Mouse (Mus musculus) neural tube, embryonic 15.5 days (tissue): Measurements from ENCODE around the gene Sik2. TPM values are rescaled to one million over a fixed set of nuclear protein-coding genes. Genes with fewer than 3 reads are reported as not detected.

ENCODE experiments used
- ATAC-seq: fragments of 200-750 bp; cut with Nextera tagmentation; 2 replicates; pipeline ENCODE4 v1.8.0; 2017; ENCODE audit warnings: mild to moderate bottlenecking, moderate TSS enrichment, moderate library complexity; ENCODE audit not compliant: low FRiP score
- H3K27ac ChIP-seq: fragments of 300-500 bp; sonication (generic); replicated peaks from 2 replicates; pipeline ENCODE4 v1.5.1; 2015; ENCODE audit warnings: mild to moderate bottlenecking, inconsistent platforms
- H3K27me3 ChIP-seq: fragments of 300-500 bp; sonication (generic); replicated peaks from 2 replicates; pipeline ENCODE4 v1.6.1; 2015; ENCODE audit warnings: inconsistent platforms
- H3K36me3 ChIP-seq: fragments of 300-500 bp; sonication (generic); 2 replicates; pipeline ENCODE4 v1.6.1; 2015; ENCODE audit warnings: inconsistent platforms
- H3K4me1 ChIP-seq: fragments of 300-500 bp; sonication (generic); 2 replicates; pipeline ENCODE4 v1.6.1; 2015; ENCODE audit warnings: inconsistent platforms
- H3K4me2 ChIP-seq: fragments of 300-500 bp; sonication (generic); 2 replicates; pipeline ENCODE4 v1.6.1; 2015; ENCODE audit warnings: inconsistent platforms, mild to moderate bottlenecking, moderate library complexity
- H3K4me3 ChIP-seq: fragments of 300-500 bp; sonication (generic); replicated peaks from 2 replicates; pipeline ENCODE4 v1.5.1; 2015; ENCODE audit warnings: mild to moderate bottlenecking, inconsistent platforms
- H3K9ac ChIP-seq: fragments of 300-500 bp; sonication (generic); replicated peaks from 2 replicates; pipeline ENCODE4 v1.6.1; 2015; ENCODE audit warnings: mild to moderate bottlenecking, inconsistent platforms
- H3K9me3 ChIP-seq: fragments of 300-500 bp; sonication (generic); replicated peaks from 2 replicates; pipeline ENCODE4 v1.6.1; 2016; ENCODE audit warnings: inconsistent platforms
- WGBS: fragments of 180-500 bp; shearing (Covaris S2); methylation state at CpG from one replicate; pipeline ENCODE4 v1.1.7; 2015; ENCODE audit warnings: mixed read lengths; 5-methylcytosine and 5-hydroxymethylcytosine counted together
- polyA plus RNA-seq: library from polyadenylated mRNA; unstranded; fragments of >200 nt; fragmentation: Nextera tagmentation; extraction: Ambion mirVana; gene quantifications from 2 replicates; pipeline ENCODE4 v1.2.1, GENCODE M21; 2015

Gene Sik2
- polyA plus RNA-seq, 1 experiment from 2014 or later, result 14.9 TPM

DNA sequence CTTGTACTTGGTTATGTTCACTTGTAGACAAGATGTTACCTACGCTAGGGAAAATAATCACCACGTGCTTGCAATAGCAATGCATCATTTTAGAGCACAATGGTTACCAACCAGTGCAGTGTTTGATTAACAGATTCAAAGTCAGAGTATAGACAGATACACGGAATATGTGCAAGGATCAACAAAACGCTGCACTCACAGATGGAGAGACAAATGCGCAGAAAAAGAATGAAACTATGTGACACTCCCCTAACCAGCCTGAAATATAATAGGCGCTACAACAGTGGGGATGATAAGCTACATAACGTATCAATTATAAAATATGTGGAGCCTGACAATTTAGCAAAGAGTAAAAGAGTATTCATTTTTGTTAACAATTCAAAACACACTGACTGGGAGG, 34.2 kb downstream of the Sik2 start:
- H3K4me2 ChIP-seq, result no peak overlapping the region
- 82% methylated on average over 7 of the region's 7 CpGs for WGBS
- no peaks in the 10 kb centered on the region for H3K9me3 ChIP-seq
- no peaks in the 10 kb centered on the region for H3K27me3 ChIP-seq
- no peak overlapping the region for H3K9ac ChIP-seq
- no peak overlapping the region; the same call in 1 of the 2 replicates for H3K27ac ChIP-seq
- H3K4me3 ChIP-seq, result no peak overlapping the region
- no peak for ATAC-seq
- no peaks in the 10 kb centered on the region for H3K4me1 ChIP-seq
- no peaks in the 10 kb centered on the region for H3K36me3 ChIP-seq

- no peak overlapping the region for H3K4me2 ChIP-seq
- ATAC-seq, result no peak
- WGBS, result 90% methylated on average over 4 of the region's 4 CpGs
- H3K4me1 ChIP-seq, result no peaks in the 10 kb centered on the region
- H3K9me3 ChIP-seq, result no peaks in the 10 kb centered on the region
- H3K27ac ChIP-seq, result no peak overlapping the region
- no peak overlapping the region for H3K9ac ChIP-seq
- no peaks in the 10 kb centered on the region for H3K27me3 ChIP-seq
- no peaks in the 10 kb centered on the region for H3K36me3 ChIP-seq
- H3K4me3 ChIP-seq, result no peak overlapping the region
Measured at GRCm38 (mm10) chr9:50970413-50970812, 38.5 kb downstream of the Sik2 start.

DNA sequence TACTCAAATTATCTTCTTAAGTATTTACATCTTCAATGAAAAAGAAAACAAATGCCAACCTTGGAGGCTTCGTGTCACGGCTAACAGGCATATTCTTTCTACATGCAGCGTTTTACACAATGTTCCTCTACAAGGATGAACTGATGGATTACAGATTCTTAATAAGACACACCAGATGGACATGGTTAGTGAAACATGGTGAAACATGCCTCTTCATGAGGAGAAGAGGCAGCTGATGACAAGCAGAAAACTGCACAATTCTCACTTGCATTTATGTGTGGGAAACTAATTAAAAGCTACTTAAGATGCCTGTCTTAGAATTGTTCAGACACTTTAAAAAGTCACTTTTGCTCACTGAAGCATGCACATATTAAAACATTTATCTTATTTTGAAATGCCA, 39.6 kb downstream of the Sik2 start:
- H3K4me3 ChIP-seq, result no peak overlapping the region
- H3K4me2 ChIP-seq, result no peak overlapping the region
- 84% methylated on average over 3 of the region's 3 CpGs for WGBS
- H3K4me1 ChIP-seq, result no peaks in the 10 kb centered on the region
- H3K27ac ChIP-seq, result no peak overlapping the region
- no peak overlapping the region for H3K9ac ChIP-seq
- H3K9me3 ChIP-seq, result no peaks in the 10 kb centered on the region
- H3K36me3 ChIP-seq, result no peaks in the 10 kb centered on the region
- no peak for ATAC-seq
- no peaks in the 10 kb centered on the region for H3K27me3 ChIP-seq

DNA sequence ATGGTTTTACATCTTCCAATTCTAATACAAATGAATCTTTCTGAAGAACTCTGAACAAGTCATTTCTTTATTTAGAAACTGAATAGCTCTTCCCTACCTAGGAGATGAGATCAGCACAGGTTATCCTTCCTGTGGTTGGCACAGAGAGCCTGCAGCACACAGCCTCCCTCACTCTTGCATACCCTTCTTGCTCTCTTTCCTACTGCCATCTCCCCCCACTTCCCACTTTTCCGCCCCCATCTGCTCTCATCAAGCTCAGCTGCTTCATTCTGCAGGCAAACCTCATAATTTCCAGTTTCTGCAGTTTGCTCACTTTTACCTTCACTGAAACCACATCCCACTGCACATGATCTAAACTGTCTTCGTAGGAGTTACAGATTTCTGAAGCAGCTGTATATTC, 42.6 kb downstream of the Sik2 start:
- Histone ChIP-seq H3K4me2 (no peak overlapping the region), H3K27me3 (no peaks in the 10 kb centered on the region), H3K27ac (no peak overlapping the region), H3K4me1 (no peaks in the 10 kb centered on the region), H3K9me3 (no peaks in the 10 kb centered on the region), H3K4me3 (no peak overlapping the region), H3K9ac (no peak overlapping the region), H3K36me3 (no peaks in the 10 kb centered on the region)
- 79% methylated on average over 2 of the region's 2 CpGs for WGBS
- ATAC-seq, result no peak

DNA sequence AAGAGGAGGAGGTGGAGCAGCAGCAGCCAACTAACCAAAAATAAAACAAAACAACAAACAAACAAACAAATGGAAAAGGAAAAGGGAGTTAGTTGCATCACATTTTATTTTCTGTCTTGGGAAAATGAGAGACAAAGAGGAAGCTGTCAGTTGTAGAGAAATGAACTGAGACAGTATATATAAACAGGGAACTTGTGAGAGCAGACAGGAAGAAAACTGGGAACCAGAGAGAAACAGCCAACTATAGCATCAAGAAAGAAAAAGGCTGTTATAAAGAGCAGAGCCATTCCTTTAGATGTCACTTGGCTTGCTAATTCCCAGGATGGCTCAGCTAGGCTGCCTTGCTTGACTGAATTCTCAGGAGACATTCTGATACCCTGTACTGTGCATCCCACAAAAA, 43.5 kb downstream of the Sik2 start:
- Histone ChIP-seq H3K9me3 (no peaks in the 10 kb centered on the region), H3K27me3 (no peaks in the 10 kb centered on the region), H3K9ac (no peak overlapping the region), H3K4me1 (no peaks in the 10 kb centered on the region), H3K36me3 (no peaks in the 10 kb centered on the region), H3K4me3 (no peak overlapping the region), H3K4me2 (no peak overlapping the region), H3K27ac (no peak overlapping the region; the same call in 1 of the 2 replicates)
- no peak for ATAC-seq

DNA sequence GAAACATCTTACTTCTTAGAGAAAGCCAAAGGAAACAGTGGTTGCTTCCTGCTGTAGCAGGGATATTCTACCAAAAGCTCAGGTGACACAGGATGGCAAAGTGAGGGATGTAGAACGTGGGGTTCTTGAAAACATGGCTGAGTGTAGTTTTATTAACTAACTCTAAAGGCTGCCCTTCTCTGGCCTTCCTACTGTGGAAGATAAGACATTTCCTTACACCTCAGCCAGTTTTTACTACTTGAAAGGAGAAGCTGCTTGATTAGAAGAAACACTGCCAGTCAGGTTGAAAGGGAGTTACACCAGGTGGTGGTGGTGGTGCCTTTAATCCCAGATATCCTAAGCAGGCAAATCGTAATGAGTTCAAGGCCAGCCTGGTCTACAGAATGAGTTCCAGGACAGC, 44.0 kb downstream of the Sik2 start:
- no peak overlapping the region for H3K9ac ChIP-seq
- no peak overlapping the region for H3K4me3 ChIP-seq
- H3K36me3 ChIP-seq, result no peaks in the 10 kb centered on the region
- no peak overlapping the region for H3K27ac ChIP-seq
- ATAC-seq, result no peak
- 86% methylated on average over 2 of the region's 2 CpGs for WGBS
- H3K4me2 ChIP-seq, result no peak overlapping the region
- no peaks in the 10 kb centered on the region for H3K9me3 ChIP-seq
- no peaks in the 10 kb centered on the region for H3K27me3 ChIP-seq
- no peaks in the 10 kb centered on the region for H3K4me1 ChIP-seq

DNA sequence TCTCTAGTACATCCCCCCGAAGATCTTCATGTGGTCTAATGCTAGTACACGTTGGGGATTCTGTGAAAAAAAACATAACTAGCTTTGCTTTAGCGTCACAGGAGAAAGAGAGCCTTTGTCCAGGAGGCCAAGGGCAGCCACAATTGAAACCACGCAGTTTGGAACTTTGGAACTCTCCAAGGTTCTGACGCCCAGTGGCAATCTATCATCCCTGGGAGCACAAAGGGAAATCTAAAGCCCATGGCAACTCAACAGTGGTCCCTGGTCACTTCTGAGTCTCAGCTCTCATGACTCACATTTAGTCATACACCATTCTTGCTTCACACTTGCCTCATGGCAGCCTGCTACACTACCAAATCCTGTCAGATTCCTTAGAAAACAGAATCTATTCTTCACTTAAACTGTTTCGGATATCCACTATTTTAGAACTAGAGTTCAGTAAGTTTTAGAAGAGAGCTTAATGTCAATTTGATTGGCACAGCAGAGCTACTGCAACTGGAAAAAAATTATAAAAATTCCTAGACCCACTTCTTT, 50.9 kb downstream of the Sik2 start:
- WGBS, result 46% methylated on average over 6 of the region's 6 CpGs
- H3K36me3 ChIP-seq, result no peaks in the 10 kb centered on the region
- no peak for ATAC-seq

GRCm38 (mm10) chr9:50955176-50955575, 53.7 kb downstream of the Sik2 start:
- no peaks in the 10 kb centered on the region for H3K4me1 ChIP-seq
- no peak overlapping the region for H3K4me3 ChIP-seq
- no peaks in the 10 kb centered on the region for H3K36me3 ChIP-seq
- no peaks in the 10 kb centered on the region for H3K27me3 ChIP-seq
- no peaks in the 10 kb centered on the region for H3K9me3 ChIP-seq
- 90% methylated on average over 3 of the region's 3 CpGs for WGBS
- no peak overlapping the region for H3K4me2 ChIP-seq
- H3K9ac ChIP-seq, result no peak overlapping the region
- ATAC-seq, result no peak
- H3K27ac ChIP-seq, result no peak overlapping the region

More for the DNA sequence above, 50.9 kb downstream of the Sik2 start:
- no peaks in the 10 kb centered on the region for H3K27me3 ChIP-seq
- no peak overlapping the region for H3K4me3 ChIP-seq
- H3K4me2 ChIP-seq, result no peak overlapping the region
- H3K27ac ChIP-seq, result no peak overlapping the region
- no peaks in the 10 kb centered on the region for H3K9me3 ChIP-seq
- H3K9ac ChIP-seq, result no peak overlapping the region
- H3K4me1 ChIP-seq, result no peaks in the 10 kb centered on the region

DNA sequence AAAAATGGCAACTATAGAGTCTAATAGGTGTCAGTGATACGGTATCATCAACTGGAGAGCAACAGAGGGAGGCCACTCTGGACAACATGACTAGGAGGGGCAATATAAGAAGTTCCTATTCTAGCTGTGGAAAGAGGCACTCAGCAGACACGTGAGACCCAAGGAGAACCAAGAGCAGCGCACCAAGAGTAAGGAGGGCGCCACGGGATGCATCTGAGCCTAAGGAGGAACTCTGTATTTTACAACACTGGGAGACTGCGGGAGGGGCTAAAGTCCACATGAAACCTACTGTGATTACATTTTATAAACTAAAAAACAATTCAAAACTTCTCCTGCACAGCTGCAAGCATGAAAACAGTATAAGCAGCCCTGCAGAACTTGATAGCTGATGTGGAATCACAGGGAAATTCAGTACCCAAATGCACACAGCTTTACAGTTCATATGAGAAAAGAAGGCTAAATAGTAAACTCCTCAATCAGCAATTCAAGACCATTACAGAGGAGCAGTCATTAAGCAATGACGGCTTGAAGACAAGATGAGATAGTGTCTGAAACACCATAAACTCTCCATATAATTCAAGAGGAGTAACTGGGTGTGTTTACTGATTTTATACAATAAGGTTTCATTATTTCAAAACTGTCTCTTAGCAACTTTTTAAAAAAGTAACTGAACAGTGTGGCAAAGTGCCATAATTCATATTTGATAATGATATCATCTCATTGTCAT, 60.6 kb downstream of the Sik2 start:
- Histone ChIP-seq H3K27me3 (no peaks in the 10 kb centered on the region), H3K4me3 (no peak overlapping the region), H3K4me2 (no peak overlapping the region), H3K4me1 (no peaks in the 10 kb centered on the region), H3K27ac (no peak overlapping the region), H3K9ac (no peak overlapping the region), H3K9me3 (no peaks in the 10 kb centered on the region), H3K36me3 (no peaks in the 10 kb centered on the region)
- 94% methylated on average over 7 of the region's 7 CpGs for WGBS
- no peak for ATAC-seq

- ATAC-seq, result no peak
- no peak overlapping the region for H3K4me2 ChIP-seq
- no peaks in the 10 kb centered on the region for H3K36me3 ChIP-seq
- no peak overlapping the region for H3K4me3 ChIP-seq
- H3K27ac ChIP-seq, result no peak overlapping the region
- no peaks in the 10 kb centered on the region for H3K4me1 ChIP-seq
- no peak overlapping the region for H3K9ac ChIP-seq
- 68% methylated on average over 1 of the region's 1 CpGs for WGBS
- H3K9me3 ChIP-seq, result no peaks in the 10 kb centered on the region
- H3K27me3 ChIP-seq, result no peaks in the 10 kb centered on the region
Measured at GRCm38 (mm10) chr9:50946338-50946737, 62.5 kb downstream of the Sik2 start.

GRCm38 (mm10) chr9:50944826-50945225, 64.0 kb downstream of the Sik2 start:
- no peak for ATAC-seq
- Histone ChIP-seq H3K36me3 (no peaks in the 10 kb centered on the region), H3K27ac (no peak overlapping the region), H3K9me3 (no peaks in the 10 kb centered on the region), H3K4me1 (no peaks in the 10 kb centered on the region), H3K4me2 (no peak overlapping the region), H3K4me3 (no peak overlapping the region), H3K27me3 (no peaks in the 10 kb centered on the region), H3K9ac (no peak overlapping the region)
- 96% methylated on average over 1 of the region's 1 CpGs for WGBS

DNA sequence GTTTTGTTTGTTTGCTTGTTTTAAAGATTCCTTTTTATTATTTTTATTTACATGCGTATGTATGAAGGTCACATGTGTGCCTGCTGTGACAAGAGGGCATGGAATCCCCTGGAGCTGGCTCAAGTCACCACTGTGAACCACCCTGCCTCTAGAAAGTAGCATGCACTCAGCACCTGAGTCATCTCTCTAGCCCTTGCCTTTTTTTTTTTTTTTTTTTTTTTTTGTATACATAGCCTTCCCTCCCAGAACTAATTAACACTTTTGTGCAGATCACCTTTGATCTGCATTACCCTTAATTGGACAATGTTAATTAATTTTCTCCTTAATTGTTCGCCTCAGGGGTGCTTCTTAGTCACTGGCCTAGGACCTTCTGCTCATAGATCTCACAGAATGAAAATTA, 66.2 kb downstream of the Sik2 start:
- no peaks in the 10 kb centered on the region for H3K9me3 ChIP-seq
- WGBS, result 77% methylated on average over 2 of the region's 2 CpGs
- H3K36me3 ChIP-seq, result no peaks in the 10 kb centered on the region
- no peaks in the 10 kb centered on the region for H3K4me1 ChIP-seq
- H3K4me2 ChIP-seq, result no peak overlapping the region
- H3K27ac ChIP-seq, result no peak overlapping the region
- no peak overlapping the region for H3K4me3 ChIP-seq
- ATAC-seq, result no peak
- H3K9ac ChIP-seq, result no peak overlapping the region
- no peaks in the 10 kb centered on the region for H3K27me3 ChIP-seq
